Mouse (Mus musculus): ENCODE data around the gene BC051142.
"Not testable (repeated sequence)": the region's sequence is repeated elsewhere in the genome, so short reads cannot be mapped to it uniquely, and the experiment has no call there.

The BC051142 gene

GRCm38 (mm10) chr17:34398058-34398710 is 436 bp upstream of the BC051142 start:
- DNase-seq (ENCODE audit: low read depth, low spot score), result peak; percentile 68

DNA sequence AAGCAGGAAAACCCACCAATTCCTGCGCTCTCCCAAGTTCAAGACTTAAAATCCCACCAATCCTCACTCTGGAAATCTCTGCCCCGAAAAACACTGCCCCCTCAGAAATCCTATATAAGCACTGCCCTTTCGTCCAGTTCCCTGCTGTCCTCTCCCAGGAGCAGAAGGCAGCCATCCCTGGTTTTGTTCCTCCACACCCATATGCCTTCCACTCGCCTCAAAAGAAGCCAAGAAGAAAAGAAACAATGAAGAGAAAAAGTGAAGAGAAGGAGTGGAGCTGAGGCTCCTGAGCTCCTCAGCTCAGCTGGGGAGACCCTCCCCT is 735 bp downstream of the BC051142 start:
- no peak for DNase-seq (ENCODE audit: low read depth, low spot score)

- DNase-seq (ENCODE audit: low read depth, low spot score), result peak; percentile 53
These were observed 12.5 kb downstream of the BC051142 start for GRCm38 (mm10) chr17:34411117-34411516.

GRCm38 (mm10) chr17:34420014-34420413 is 21.4 kb downstream of the BC051142 start:
- DNase-seq (ENCODE audit: low read depth, low spot score), result no peak

DNA sequence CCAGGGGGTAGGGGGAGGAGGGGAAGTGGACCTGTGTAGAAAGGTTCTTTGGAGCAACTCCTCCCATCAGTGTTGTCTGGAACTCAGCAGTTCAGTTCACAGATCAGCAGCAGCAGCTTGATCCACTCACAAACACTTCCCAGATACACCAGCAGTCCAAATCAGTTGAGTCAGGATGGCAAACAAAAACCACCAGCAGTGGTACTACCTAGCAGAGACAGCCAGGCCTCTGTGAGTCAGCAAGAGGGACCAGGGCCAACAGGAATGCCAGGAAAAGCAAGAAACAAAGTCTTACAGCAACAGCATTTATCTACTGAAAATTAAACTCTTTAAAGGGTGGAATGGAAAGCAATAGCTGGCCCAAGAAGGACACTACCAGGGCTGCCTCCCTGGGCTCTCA is 29.0 kb downstream of the BC051142 start:
- DNase-seq (ENCODE audit: low read depth, low spot score), result peak; percentile 35

GRCm38 (mm10) chr17:34437120-34437519 is 38.5 kb downstream of the BC051142 start:
- DNase-seq (ENCODE audit: low read depth, low spot score), result no peak

DNA sequence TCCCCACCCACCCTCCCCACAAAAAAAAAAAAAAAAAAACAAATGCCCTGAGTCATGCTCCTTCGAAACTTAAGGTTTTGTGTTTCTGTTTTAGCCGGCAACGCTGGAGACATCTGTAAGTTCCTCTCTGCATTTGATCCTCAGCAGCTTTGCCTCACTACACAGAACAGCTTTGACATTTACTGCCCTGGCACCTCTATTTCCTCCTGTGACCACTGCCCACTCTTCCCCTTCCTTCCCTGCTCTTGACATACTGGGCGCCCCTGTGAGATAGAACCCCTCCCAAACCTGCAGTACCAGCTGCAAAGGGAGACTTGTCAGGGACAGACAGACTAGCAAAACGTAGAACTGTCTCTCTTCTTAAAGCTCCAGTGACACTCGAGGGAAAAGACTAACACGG is 39.0 kb downstream of the BC051142 start:
- no peak for DNase-seq (ENCODE audit: low read depth, low spot score)

- peak; percentile 34 for DNase-seq (ENCODE audit: low read depth, low spot score)
These were observed 40.0 kb downstream of the BC051142 start for GRCm38 (mm10) chr17:34438588-34438987.

DNA sequence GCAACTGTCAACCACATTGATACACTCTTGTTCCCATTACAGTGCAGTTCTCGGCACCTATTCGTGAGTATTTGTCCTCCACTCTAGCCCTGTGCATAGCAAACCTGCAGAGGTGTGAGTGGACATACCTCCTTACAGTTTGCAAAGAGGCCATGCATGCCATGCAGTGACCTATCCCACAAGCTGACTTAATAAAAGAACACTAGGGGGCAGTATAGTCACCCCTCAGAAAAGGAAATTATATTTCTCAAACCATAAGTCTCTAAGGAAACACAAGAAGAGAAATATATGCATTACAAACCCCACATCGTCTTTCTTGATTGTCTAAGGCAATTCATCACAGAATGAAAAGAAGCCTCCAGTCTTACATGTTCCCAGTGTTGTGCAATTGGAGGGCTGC is 41.2 kb downstream of the BC051142 start:
- DNase-seq (ENCODE audit: low read depth, low spot score), result peak; percentile 58

DNA sequence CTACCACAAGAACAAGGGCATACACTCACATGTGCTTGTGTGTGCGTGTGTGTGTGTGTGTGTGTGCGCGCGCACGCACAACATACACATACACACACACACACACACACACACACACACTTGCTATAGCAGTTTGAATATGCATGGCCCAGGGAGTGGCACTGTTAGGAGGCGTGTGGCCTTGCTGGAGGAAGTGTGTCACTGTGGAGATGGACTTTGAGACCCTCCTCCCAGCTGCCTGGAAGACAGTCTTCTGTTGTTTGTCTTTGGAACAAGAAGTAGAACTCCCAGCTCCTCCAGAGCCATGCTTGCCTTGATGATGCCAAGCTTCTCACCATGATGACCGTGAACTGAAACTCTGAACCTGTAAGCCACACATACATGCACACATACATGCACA is 43.4 kb downstream of the BC051142 start:
- DNase-seq (ENCODE audit: low read depth, low spot score), result no peak

DNA sequence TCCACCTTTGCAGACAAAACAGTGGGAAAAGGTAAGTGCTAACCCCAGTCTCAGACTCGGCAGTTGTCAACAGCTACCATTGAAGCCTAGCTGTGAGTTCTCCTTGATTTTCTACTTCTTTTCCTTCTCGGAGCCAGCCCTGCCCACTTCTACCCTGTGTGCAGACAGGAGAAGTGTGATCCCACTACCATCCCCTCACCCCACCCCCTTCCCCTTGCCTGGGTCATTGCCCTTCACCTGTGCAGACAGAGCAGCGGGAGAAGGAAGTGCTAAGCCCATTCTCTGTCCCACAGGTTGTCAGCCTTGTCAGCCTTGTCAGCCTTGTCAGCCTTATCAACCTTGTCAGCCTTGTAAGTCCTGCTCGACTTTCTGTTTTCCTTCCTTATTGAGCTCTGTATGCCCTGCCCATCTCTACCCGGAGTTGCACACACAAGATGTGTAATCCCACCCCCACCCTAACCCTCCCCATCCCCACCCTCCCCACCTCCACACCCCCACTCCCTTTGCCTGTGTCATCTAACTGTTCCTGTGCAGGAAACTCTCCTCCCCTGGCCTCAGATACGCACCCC is 49.9 kb downstream of the BC051142 start:
- no peak for DNase-seq (ENCODE audit: low read depth, low spot score)

DNA sequence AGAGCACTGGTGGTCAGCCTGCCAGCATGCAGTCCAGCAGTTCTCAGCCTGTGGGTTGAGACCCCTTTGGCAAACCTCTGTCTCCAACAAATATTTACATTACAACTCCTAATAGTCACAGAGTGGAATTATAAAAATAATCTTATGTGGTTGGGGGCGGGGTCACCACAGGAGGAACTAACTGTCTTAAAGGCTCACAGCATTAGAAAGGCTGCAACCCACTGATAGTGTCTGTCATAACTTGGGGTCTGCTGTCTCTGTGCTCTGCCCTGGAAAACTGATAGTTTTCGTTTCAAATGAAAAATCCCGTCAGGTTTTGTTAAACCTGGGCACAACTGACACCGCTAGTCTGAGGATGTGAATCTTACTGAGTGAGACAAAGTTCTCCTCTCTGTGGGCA is 59.0 kb downstream of the BC051142 start:
- DNase-seq (ENCODE audit: low read depth, low spot score), result no peak

GRCm38 (mm10) chr17:34459255-34459654 is 60.6 kb downstream of the BC051142 start:
- no peak for DNase-seq (ENCODE audit: low read depth, low spot score)

- not testable (repeated sequence) for DNase-seq (ENCODE audit: low read depth, low spot score)
These were observed 67.3 kb downstream of the BC051142 start for GRCm38 (mm10) chr17:34465906-34466305.

DNA sequence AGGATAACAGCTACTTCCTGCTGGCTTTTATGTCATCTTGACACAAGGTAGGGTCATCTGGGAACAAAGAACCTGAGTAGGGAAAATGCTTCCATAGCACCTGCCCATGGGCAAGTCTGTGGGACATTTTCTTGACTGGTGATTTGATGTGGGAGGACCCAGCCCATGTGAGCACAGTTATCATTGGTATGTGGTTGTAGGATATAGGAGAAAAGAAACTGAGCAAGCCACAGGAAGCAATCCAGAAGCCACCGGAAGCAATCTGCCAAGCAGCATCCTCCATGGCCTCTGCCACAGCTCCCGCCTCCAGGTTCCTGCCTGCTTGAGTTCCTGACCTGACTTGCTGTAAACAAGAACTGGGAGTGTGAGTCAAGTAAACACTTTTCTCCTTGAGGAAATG is 71.9 kb downstream of the BC051142 start:
- DNase-seq (ENCODE audit: low read depth, low spot score), result no peak

- DNase-seq (ENCODE audit: low read depth, low spot score), result no peak
These were observed 76.4 kb downstream of the BC051142 start for GRCm38 (mm10) chr17:34475060-34475459.

- DNase-seq (ENCODE audit: low read depth, low spot score), result no peak
These were observed 77.8 kb downstream of the BC051142 start for GRCm38 (mm10) chr17:34476427-34476826.

DNA sequence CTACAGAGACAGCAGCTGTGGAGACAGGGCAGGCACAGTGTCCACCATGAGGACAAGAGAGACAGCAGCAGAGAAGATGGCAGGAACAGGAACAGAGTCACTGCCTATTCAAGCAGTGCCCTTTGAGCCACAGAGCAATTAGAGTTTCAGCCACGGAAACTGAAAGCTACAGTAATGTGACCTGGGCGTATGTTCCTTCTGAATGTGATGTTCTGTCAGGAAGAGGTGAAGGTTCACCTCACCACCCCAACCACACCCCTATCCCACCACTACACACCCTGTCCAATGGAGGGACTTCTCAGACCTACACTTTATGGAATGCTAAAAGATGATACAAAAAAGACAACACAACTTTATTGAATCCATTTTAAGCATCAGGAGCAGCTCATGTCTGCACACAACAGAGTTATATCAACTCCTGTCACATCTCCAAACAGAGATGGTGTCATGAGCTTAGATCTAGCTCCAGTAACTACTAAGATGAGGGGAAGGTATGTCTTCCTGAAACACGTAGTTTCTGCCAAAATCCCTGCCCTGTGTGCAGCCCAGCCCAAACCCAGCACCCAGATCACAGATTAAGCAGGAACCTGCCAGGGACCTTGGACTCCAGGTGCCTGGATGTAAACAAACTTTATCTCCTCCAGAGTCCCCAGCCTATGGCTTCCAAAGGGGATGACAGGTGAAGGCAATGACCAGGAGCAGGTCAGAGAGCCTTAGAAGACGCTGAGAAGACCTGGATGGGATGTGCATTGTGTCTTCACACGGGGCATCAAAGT is 78.8 kb downstream of the BC051142 start, which contains the start of gene Btnl4:
Gene Btnl4 (minus strand): TSS at position 81 of the 776 bp plus-strand sequence.
- not testable (repeated sequence) for DNase-seq (ENCODE audit: low read depth, low spot score)

DNA sequence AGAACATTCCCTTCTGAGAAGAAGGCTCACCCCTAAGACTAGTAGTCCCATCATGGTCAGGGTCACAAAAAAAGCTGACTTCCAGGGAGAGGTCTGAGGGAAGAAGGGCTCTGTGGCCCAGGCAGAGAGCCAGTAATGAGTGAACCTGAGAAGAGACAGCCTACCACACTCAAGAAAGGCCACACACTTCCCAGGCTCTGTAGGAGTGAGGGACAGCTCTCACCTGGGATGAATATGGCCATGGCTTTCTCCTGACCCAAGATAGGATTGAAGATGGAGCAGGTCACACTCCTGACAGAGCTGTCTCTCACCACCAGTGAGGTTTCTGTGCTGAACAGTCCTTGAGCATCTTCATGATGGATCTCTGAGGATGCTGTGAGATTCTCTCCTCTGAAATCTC is 94.2 kb downstream of the BC051142 start:
- DNase-seq (ENCODE audit: low read depth, low spot score), result peak; percentile 0

- DNase-seq (ENCODE audit: low read depth, low spot score), result peak; percentile 1
These were observed 96.5 kb downstream of the BC051142 start for GRCm38 (mm10) chr17:34495156-34495555.

GRCm38 (mm10) chr17:34496539-34496938 is 97.9 kb downstream of the BC051142 start:
- DNase-seq (ENCODE audit: low read depth, low spot score), result no peak

- not testable (repeated sequence) for DNase-seq (ENCODE audit: low read depth, low spot score)
These were observed 98.7 kb downstream of the BC051142 start for GRCm38 (mm10) chr17:34497319-34497718.

GRCm38 (mm10) chr17:34497726-34498125 is 99.1 kb downstream of the BC051142 start:
- DNase-seq (ENCODE audit: low read depth, low spot score), result not testable (repeated sequence)

Data from 3T3-L1 (cell line).